Mouse (Mus musculus) CH12.LX (cell line): Measurements from ENCODE around the gene Zfp46. TPM values are rescaled to one million over a fixed set of nuclear protein-coding genes. Genes with fewer than 3 reads are reported as not detected.

Experiments used
- DNase-seq: peaks from one replicate; pipeline ENCODE4 v3.0.0-alpha.2; 2013; ENCODE audit errors: extremely low read depth
- H3K27ac ChIP-seq: 2 replicates; pipeline ENCODE4 v1.5.1; 2012; ENCODE audit warnings: low read depth, mild to moderate bottlenecking, control low read depth, moderate library complexity; ENCODE audit not compliant: insufficient read depth
- H3K27me3 ChIP-seq: replicated peaks from 2 replicates; pipeline ENCODE3; 2012; ENCODE audit warnings: inconsistent platforms
- H3K36me3 ChIP-seq, 2 experiments: replicated peaks in 1 of 2; 2 replicates each; pipeline versions ENCODE3 to v1.6.1; 2012; ENCODE audit warnings: inconsistent platforms in 1 of 2, low read length in 1 of 2, mild to moderate bottlenecking in 1 of 2, mixed read lengths in 1 of 2, moderate library complexity in 1 of 2; ENCODE audit not compliant: control insufficient read depth in 1 of 2, insufficient read depth in 1 of 2
- H3K4me1 ChIP-seq, 2 experiments: 2 replicates each; pipeline ENCODE4 v1.6.1; 2012; ENCODE audit warnings: inconsistent platforms in 1 of 2, moderate library complexity in 1 of 2; ENCODE audit not compliant: insufficient read depth in 2 of 2, control insufficient read depth in 1 of 2
- H3K4me2 ChIP-seq: 2 replicates; pipeline ENCODE4 v1.6.1; 2012; ENCODE audit warnings: low read depth, mild to moderate bottlenecking, control low read depth; ENCODE audit not compliant: poor library complexity, insufficient read depth, severe bottlenecking
- H3K4me3 ChIP-seq, 3 experiments: fragments of 150-350 bp in 1 of 3; sonication (generic) in 1 of 3; replicated peaks in 1 of 3; 2 replicates each; pipeline versions ENCODE3 to v1.5.1; 2011 to 2012; ENCODE audit warnings: low read depth in 2 of 3, low read length in 2 of 3, mild to moderate bottlenecking in 2 of 3, moderate library complexity in 2 of 3, control low read depth in 1 of 3, improper control_type of control experiment in 1 of 3, inconsistent platforms in 1 of 3, mixed read lengths in 1 of 3; ENCODE audit not compliant: poor library complexity in 1 of 3
- H3K79me2 ChIP-seq: replicated peaks from 2 replicates; pipeline ENCODE4 v1.6.1; 2012; ENCODE audit warnings: mild to moderate bottlenecking, moderate library complexity; ENCODE audit not compliant: control insufficient read depth, poor library complexity, insufficient read depth, severe bottlenecking; ENCODE audit errors: extremely low read depth
- H3K9ac ChIP-seq: 2 replicates; pipeline ENCODE4 v1.6.1; 2012; ENCODE audit warnings: low read depth, mild to moderate bottlenecking, control low read depth, moderate library complexity; ENCODE audit not compliant: insufficient read depth
- H3K9me3 ChIP-seq: replicated peaks from 2 replicates; pipeline ENCODE3; 2012; ENCODE audit warnings: low read length, inconsistent platforms, mixed read lengths
- CHD1 ChIP-seq: IDR thresholded peaks from 2 replicates; pipeline ENCODE4 v1.6.1; 2012; ENCODE audit warnings: low read depth, low read length, improper control_type of control experiment, inconsistent platforms
- CHD2 ChIP-seq: IDR thresholded peaks from 2 replicates; pipeline ENCODE4 v1.6.1; 2011; ENCODE audit warnings: low read length, improper control_type of control experiment
- CTCF ChIP-seq, 2 experiments: IDR thresholded peaks in 1 of 2; conservative IDR thresholded peaks in 1 of 2; 2 replicates each; pipeline ENCODE4 v1.5.1; 2011 to 2012; ENCODE audit warnings: low read depth in 2 of 2, low read length in 2 of 2, improper control_type of control experiment in 1 of 2, inconsistent platforms in 1 of 2, mild to moderate bottlenecking in 1 of 2, moderate library complexity in 1 of 2
- E2F4 ChIP-seq: IDR thresholded peaks from 2 replicates; pipeline ENCODE4 v1.6.1; 2011; ENCODE audit warnings: low read depth, low read length, improper control_type of control experiment; ENCODE audit not compliant: insufficient replicate concordance
- GABPA ChIP-seq: IDR thresholded peaks from 2 replicates; pipeline ENCODE4 v1.6.1; 2012; ENCODE audit warnings: low read depth, low read length, improper control_type of control experiment, inconsistent platforms; ENCODE audit not compliant: insufficient replicate concordance
- JUN ChIP-seq: IDR thresholded peaks from 2 replicates; pipeline ENCODE4 v1.6.1; 2011; ENCODE audit warnings: low read depth, mild to moderate bottlenecking, low read length, improper control_type of control experiment, moderate library complexity; ENCODE audit not compliant: insufficient read depth
- JUND ChIP-seq: conservative IDR thresholded peaks from 2 replicates; pipeline ENCODE4 v1.6.1; 2011; ENCODE audit warnings: low read depth, low read length, improper control_type of control experiment
- KAT2A ChIP-seq: IDR thresholded peaks from 2 replicates; pipeline ENCODE4 v1.6.1; 2012; ENCODE audit warnings: low read length, improper control_type of control experiment, inconsistent platforms; ENCODE audit not compliant: insufficient replicate concordance
- MAZ ChIP-seq: IDR thresholded peaks from 2 replicates; pipeline ENCODE4 v1.6.1; 2012; ENCODE audit warnings: low read depth, mild to moderate bottlenecking, inconsistent platforms, low read length, improper control_type of control experiment, moderate library complexity
- MEF2A ChIP-seq: IDR thresholded peaks from 2 replicates; pipeline ENCODE4 v1.6.1; 2014; ENCODE audit warnings: low read depth, mild to moderate bottlenecking, inconsistent platforms, low read length, improper control_type of control experiment, borderline replicate concordance
- MYC ChIP-seq: IDR thresholded peaks from 2 replicates; pipeline ENCODE4 v1.6.1; 2011; ENCODE audit warnings: low read depth, mild to moderate bottlenecking, improper control_type of control experiment, low read length
- NELFE ChIP-seq: IDR thresholded peaks from 2 replicates; pipeline ENCODE4 v1.6.1; 2011; ENCODE audit warnings: low read depth, low read length, improper control_type of control experiment
- NRF1 ChIP-seq: IDR thresholded peaks from 2 replicates; pipeline ENCODE4 v1.6.1; 2014; ENCODE audit warnings: low read depth, mild to moderate bottlenecking, inconsistent platforms, low read length, improper control_type of control experiment, moderate library complexity
- RAD21 ChIP-seq: IDR thresholded peaks from 2 replicates; pipeline ENCODE4 v1.6.1; 2011; ENCODE audit warnings: low read depth, mild to moderate bottlenecking, low read length, improper control_type of control experiment, moderate library complexity
- SMC3 ChIP-seq: IDR thresholded peaks from 2 replicates; pipeline ENCODE4 v1.6.1; 2011; ENCODE audit warnings: low read depth, low read length, improper control_type of control experiment
- TBP ChIP-seq: conservative IDR thresholded peaks from 2 replicates; pipeline ENCODE4 v1.6.1; 2011; ENCODE audit warnings: low read depth, low read length, improper control_type of control experiment
- USF1 ChIP-seq: IDR thresholded peaks from 2 replicates; pipeline ENCODE4 v1.6.1; 2014; ENCODE audit warnings: low read depth, mild to moderate bottlenecking, inconsistent platforms, low read length, improper control_type of control experiment
- ZC3H11A ChIP-seq: IDR thresholded peaks from 2 replicates; pipeline ENCODE4 v1.6.1; 2012; ENCODE audit warnings: low read depth, mild to moderate bottlenecking, inconsistent platforms, low read length, improper control_type of control experiment
- ZKSCAN1 ChIP-seq: IDR thresholded peaks from 2 replicates; pipeline ENCODE4 v1.6.1; 2012; ENCODE audit warnings: low read depth, inconsistent platforms, low read length, improper control_type of control experiment, borderline replicate concordance
- ZMIZ1 ChIP-seq: IDR thresholded peaks from 2 replicates; pipeline ENCODE4 v1.6.1; 2012; ENCODE audit warnings: low read depth, mild to moderate bottlenecking, inconsistent platforms, low read length, improper control_type of control experiment
- dilution Hi-C: fragments of 300-500 bp; cut with MboI; formaldehyde crosslinking; loops from 2 replicates; pipeline ENCODE4 v1.14.3; 2020; ENCODE audit warnings: low sequenced_read_pairs; ENCODE audit not compliant: extremely low pct_unique_long_range_greater_than_20kb, extremely low pct_ligation_motif_present
- in situ Hi-C: fragments of 300-500 bp; cut with MboI; formaldehyde crosslinking; loops from 3 replicates; pipeline ENCODE4 v1.14.3; 2019; ENCODE audit warnings: low sequenced_read_pairs, low pct_ligation_motif_present, low pct_unique_long_range_greater_than_20kb, mixed read lengths
- polyA plus RNA-seq: library from polyadenylated mRNA; unstranded; fragments of >175 nt; gene quantifications from 2 replicates; pipeline ENCODE4 v1.2.1, GENCODE M21; 2012; ENCODE audit warnings: low read depth; ENCODE audit not compliant: insufficient read length
- total RNA-seq, 2 experiments: library from RNA; depleted of rRNA; stranded (reverse); fragments of 300-350 nt in 1 of 2; fragments of >200 nt in 1 of 2; gene quantifications; 2 replicates each; pipeline ENCODE4 v1.2.3; 2012 to 2014

Gene Zfp46
- total and polyA plus RNA-seq, 3 experiments = 2.8 to 7.2 (median 4.1) TPM

GRCm38 (mm10) chr4:136295941-136296340, 11.5 kb downstream of the Zfp46 start:
- Histone ChIP-seq H3K36me3 (peaks cover 16 to 27% of the 10 kb centered on the region in 2 experiments), H3K9ac (no peak overlapping the region), H3K4me3 (no peak overlapping the region), H3K4me2 (no peak overlapping the region), H3K9me3 (peaks cover 10% of the 10 kb centered on the region), H3K79me2 (no peaks in the 10 kb centered on the region), H3K27me3 (peaks cover 6% of the 10 kb centered on the region), H3K4me1 (no peaks in the 10 kb centered on the region), H3K27ac (no peak overlapping the region)
- TF ChIP-seq ZC3H11A = no peak
- no peak for TF ChIP-seq MEF2A
- TF ChIP-seq NELFE = no peak
- no peak for TF ChIP-seq E2F4
- TF ChIP-seq NRF1 = no peak
- no peak for TF ChIP-seq ZMIZ1
- no peak for TF ChIP-seq MAZ
- no peak for TF ChIP-seq JUND
- no peak for TF ChIP-seq JUN
- no peak for TF ChIP-seq TBP
- no peak for TF ChIP-seq CHD2
- no peak for TF ChIP-seq CTCF (conservative IDR thresholded peaks at IDR 0.05 in 1 of 2, IDR thresholded peaks at IDR 0.05 in 1 of 2; ENCODE audit: low read depth in 2 of 2, low read length in 2 of 2)
- no peak for TF ChIP-seq CHD1
- no peak for TF ChIP-seq ZKSCAN1
- no peak for TF ChIP-seq SMC3
- no peak for TF ChIP-seq GABPA
- TF ChIP-seq KAT2A = no peak
- TF ChIP-seq USF1 = no peak
- no peak for TF ChIP-seq RAD21
- DNase-seq = no peak
- dilution Hi-C loops (no loop called here), in situ Hi-C loops (no loop called here)

- H3K27me3 ChIP-seq = peaks cover 19% of the 10 kb centered on the region
- no peak overlapping the region for H3K9ac ChIP-seq
- TF ChIP-seq MYC (no peak), JUN (no peak)
- H3K79me2 ChIP-seq = no peaks in the 10 kb centered on the region
- no peaks in the 10 kb centered on the region for H3K4me1 ChIP-seq
- dilution Hi-C loops (no loop called here), in situ Hi-C loops (no loop called here)
- no peak overlapping the region for H3K4me2 ChIP-seq
- peaks cover 10% of the 10 kb centered on the region for H3K9me3 ChIP-seq
- H3K27ac ChIP-seq = no peak overlapping the region
- no peaks in the 10 kb centered on the region for H3K36me3 ChIP-seq
- no peak overlapping the region for H3K4me3 ChIP-seq
- DNase-seq = no peak
Observed at GRCm38 (mm10) chr4:136302462-136302861, 18.0 kb downstream of the Zfp46 start.
